Mouse (Mus musculus) midbrain, embryonic 16.5 days (tissue): ENCODE results near the gene Rbms1. TPM values are rescaled to one million over a fixed set of nuclear protein-coding genes. Genes with fewer than 3 reads are reported as not detected.

Experiments
- ATAC-seq: fragments of 200-750 bp; cut with Nextera tagmentation; 2 replicates; pipeline ENCODE4 v1.8.0; 2017; ENCODE audit warnings: moderate TSS enrichment
- H3K27ac ChIP-seq: fragments of 300-500 bp; sonication (generic); 2 replicates; pipeline ENCODE4 v1.5.1; 2014; ENCODE audit warnings: mild to moderate bottlenecking, low read length, mixed read lengths
- H3K27me3 ChIP-seq: fragments of 300-500 bp; sonication (generic); 2 replicates; pipeline ENCODE4 v1.6.1; 2014; ENCODE audit warnings: low read depth, low read length, mixed read lengths; ENCODE audit not compliant: control insufficient read depth, insufficient read depth
- H3K36me3 ChIP-seq: fragments of 300-500 bp; sonication (generic); 2 replicates; pipeline ENCODE4 v1.6.1; 2014; ENCODE audit warnings: mild to moderate bottlenecking, low read length, moderate library complexity, mixed read lengths; ENCODE audit not compliant: control insufficient read depth, insufficient read depth
- H3K4me1 ChIP-seq: fragments of 300-500 bp; sonication (generic); 2 replicates; pipeline ENCODE4 v1.6.1; 2014; ENCODE audit warnings: mild to moderate bottlenecking, low read length, mixed read lengths; ENCODE audit not compliant: control insufficient read depth, insufficient read depth
- H3K4me2 ChIP-seq: fragments of 300-500 bp; sonication (generic); 2 replicates; pipeline ENCODE4 v1.6.1; 2014; ENCODE audit warnings: mild to moderate bottlenecking, low read length, mixed read lengths
- H3K4me3 ChIP-seq: fragments of 300-500 bp; sonication (generic); 2 replicates; pipeline ENCODE4 v1.5.1; 2014; ENCODE audit warnings: low read depth, mild to moderate bottlenecking, low read length, moderate library complexity, mixed read lengths
- H3K9ac ChIP-seq: fragments of 300-500 bp; sonication (generic); 2 replicates; pipeline ENCODE4 v1.6.1; 2014; ENCODE audit warnings: low read depth, low read length, mixed read lengths
- H3K9me3 ChIP-seq: fragments of 300-500 bp; sonication (generic); replicated peaks from 2 replicates; pipeline ENCODE4 v1.6.1; 2014; ENCODE audit warnings: mild to moderate bottlenecking, low read length, mixed read lengths; ENCODE audit not compliant: control insufficient read depth, poor library complexity, severe bottlenecking
- WGBS: fragments of 180-500 bp; shearing (Covaris S2); extraction: QIAGEN DNeasy Blood & Tissue Kit; methylation state at CpG from one replicate; pipeline ENCODE4 v1.1.7; 2014; 5-methylcytosine and 5-hydroxymethylcytosine counted together
- polyA plus RNA-seq: library from polyadenylated mRNA; unstranded; fragments of >200 nt; fragmentation: Nextera tagmentation; extraction: Ambion mirVana; gene quantifications from 2 replicates; pipeline ENCODE4 v1.2.1, GENCODE M21; 2015

Rbms1 gene
- polyA plus RNA-seq, 1 experiment from 2014 or later = 43.7 TPM

DNA sequence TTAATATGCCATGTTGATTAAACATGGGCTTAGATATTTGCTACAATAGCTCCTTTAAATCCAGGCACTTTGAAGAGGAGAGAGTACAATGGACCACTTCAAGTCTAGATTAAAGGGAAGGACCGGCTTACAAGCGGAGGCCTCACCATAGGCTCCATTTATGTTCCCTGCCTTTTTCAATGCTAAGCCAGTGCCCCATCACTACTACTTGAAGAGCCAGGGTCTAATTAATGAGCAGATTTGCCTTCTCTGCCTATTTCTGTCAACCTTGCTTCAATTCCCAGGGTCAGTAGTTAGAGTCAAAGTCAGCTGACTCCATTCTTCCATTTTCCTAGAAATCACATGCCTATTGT is 166.4 kb downstream of the Rbms1 start:
- Histone ChIP-seq H3K27ac (no peak overlapping the region; the same call in 1 of the 2 replicates), H3K4me1 (peaks cover 29% of the 10 kb centered on the region), H3K36me3 (no peaks in the 10 kb centered on the region), H3K27me3 (peaks cover 21% of the 10 kb centered on the region), H3K4me3 (no peak overlapping the region), H3K9ac (no peak overlapping the region), H3K9me3 (no peaks in the 10 kb centered on the region), H3K4me2 (peak overlapping the region; percentile 19; the same call in 1 of the 2 replicates)
- 16% methylated on average over 2 of the region's 2 CpGs for WGBS
- ATAC-seq = peak; percentile 72

DNA sequence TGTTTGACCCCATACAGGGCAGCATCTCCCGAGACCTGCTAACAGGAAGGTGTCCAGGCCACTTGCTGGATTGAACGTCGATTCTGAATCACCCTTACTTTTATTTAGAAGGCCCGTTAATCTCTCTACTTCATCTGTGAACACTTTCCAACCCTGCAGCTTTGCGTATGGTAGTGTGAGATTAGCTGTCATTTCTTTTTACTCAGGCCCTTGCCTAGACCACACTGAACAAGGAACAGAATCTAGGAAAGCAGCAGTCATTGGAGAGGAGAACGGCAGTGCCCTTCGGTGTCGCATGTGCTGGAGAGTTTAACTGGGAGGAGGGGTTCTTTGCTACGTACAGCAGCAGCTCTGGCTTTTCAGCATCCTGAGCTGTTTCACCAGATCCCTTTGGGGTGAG is 167.1 kb downstream of the Rbms1 start:
- H3K9ac ChIP-seq = no peak overlapping the region
- H3K27me3 ChIP-seq = peaks cover 26% of the 10 kb centered on the region
- 49% methylated on average over 9 of the region's 9 CpGs for WGBS
- H3K27ac ChIP-seq = no peak overlapping the region
- H3K9me3 ChIP-seq = no peaks in the 10 kb centered on the region
- no peak overlapping the region for H3K4me3 ChIP-seq
- H3K4me2 ChIP-seq = no peak overlapping the region
- H3K4me1 ChIP-seq = peaks cover 22% of the 10 kb centered on the region
- ATAC-seq = peak; percentile 19; the same call in 1 of the 2 replicates
- H3K36me3 ChIP-seq = no peaks in the 10 kb centered on the region

DNA sequence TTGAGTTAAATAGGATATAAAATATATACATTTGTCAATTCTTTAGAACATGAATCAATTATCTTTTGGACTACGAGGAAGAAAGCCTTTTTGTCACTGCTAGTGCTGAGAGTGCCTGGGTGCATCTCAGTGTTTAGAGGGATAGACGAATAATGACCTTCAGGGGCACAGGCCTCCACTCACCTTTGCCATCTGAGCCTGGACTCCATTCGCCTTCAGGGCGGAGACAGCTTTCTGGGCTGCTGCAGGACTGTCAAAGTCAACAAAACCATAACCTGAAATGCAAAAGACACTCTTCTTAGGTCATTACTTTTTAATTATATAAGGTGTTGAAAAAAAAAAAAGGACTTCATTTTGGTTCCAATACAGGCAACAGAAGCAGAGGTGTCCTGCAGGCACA is 170.5 kb downstream of the Rbms1 start:
- no peak overlapping the region for H3K27ac ChIP-seq
- H3K9ac ChIP-seq = no peak overlapping the region
- WGBS = 67% methylated on average over 4 of the region's 4 CpGs
- H3K36me3 ChIP-seq = no peaks in the 10 kb centered on the region
- H3K27me3 ChIP-seq = peaks cover 20% of the 10 kb centered on the region
- no peaks in the 10 kb centered on the region for H3K9me3 ChIP-seq
- no peak overlapping the region for H3K4me2 ChIP-seq
- no peak for ATAC-seq
- no peak overlapping the region for H3K4me3 ChIP-seq
- peaks cover 20% of the 10 kb centered on the region for H3K4me1 ChIP-seq

GRCm38 (mm10) chr2:60789126-60789525 is 173.9 kb downstream of the Rbms1 start:
- Histone ChIP-seq H3K9ac (no peak overlapping the region), H3K4me1 (no peaks in the 10 kb centered on the region), H3K36me3 (no peaks in the 10 kb centered on the region), H3K4me3 (no peak overlapping the region), H3K27me3 (peaks cover 19% of the 10 kb centered on the region), H3K9me3 (no peaks in the 10 kb centered on the region; the same call in 1 of the 2 replicates), H3K4me2 (no peak overlapping the region), H3K27ac (no peak overlapping the region)
- no peak for ATAC-seq
- WGBS = 52% methylated on average over 3 of the region's 3 CpGs

DNA sequence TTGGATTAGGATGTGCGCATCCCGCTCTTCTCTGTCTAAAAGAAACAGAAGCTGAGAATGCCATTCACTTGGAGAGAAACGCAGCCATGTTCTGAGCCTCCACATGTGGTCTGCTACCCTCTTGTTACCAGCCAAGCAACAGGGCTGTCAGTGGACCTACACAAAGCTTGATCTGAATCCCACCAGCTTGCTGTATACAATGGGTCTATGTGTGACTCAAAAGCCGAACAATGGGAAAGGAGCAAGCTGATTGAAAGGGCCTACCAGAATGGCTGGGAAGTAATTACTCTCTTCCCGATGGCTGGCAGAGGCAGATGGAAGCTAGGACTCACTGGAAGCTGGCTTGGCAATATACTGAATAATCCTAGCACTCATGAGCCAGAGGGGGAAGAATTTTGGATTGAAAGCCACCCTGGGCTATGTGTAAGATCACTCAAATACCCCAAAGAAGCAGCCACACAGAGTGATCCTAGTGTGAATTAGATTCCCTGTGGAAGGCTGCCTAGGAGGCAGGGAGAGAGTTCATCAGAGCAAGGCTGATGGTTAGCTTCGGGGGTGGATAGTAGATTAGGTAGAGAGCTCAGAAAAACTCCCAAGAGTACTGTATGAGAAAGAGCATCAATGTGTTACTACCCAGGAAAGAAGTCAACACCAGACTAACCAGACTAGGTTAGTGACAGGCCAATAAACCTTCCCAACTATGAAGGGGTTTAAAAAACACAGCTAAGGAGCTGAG is 174.7 kb downstream of the Rbms1 start:
- no peaks in the 10 kb centered on the region for H3K4me1 ChIP-seq
- WGBS = 14% methylated on average over 6 of the region's 6 CpGs
- no peak overlapping the region for H3K4me2 ChIP-seq
- H3K27ac ChIP-seq = no peak overlapping the region
- no peaks in the 10 kb centered on the region; the same call in 1 of the 2 replicates for H3K9me3 ChIP-seq
- H3K4me3 ChIP-seq = no peak overlapping the region
- no peaks in the 10 kb centered on the region for H3K36me3 ChIP-seq
- ATAC-seq = peak; percentile 85
- no peak overlapping the region for H3K9ac ChIP-seq
- peaks cover 12% of the 10 kb centered on the region for H3K27me3 ChIP-seq

GRCm38 (mm10) chr2:60787088-60787487 is 175.9 kb downstream of the Rbms1 start:
- ATAC-seq = no peak
- Histone ChIP-seq H3K27me3 (peaks cover 8% of the 10 kb centered on the region), H3K36me3 (no peaks in the 10 kb centered on the region), H3K27ac (no peak overlapping the region), H3K9me3 (no peaks in the 10 kb centered on the region; the same call in 1 of the 2 replicates), H3K4me3 (no peak overlapping the region), H3K4me2 (no peak overlapping the region), H3K4me1 (no peaks in the 10 kb centered on the region), H3K9ac (no peak overlapping the region)
- 92% methylated on average over 5 of the region's 5 CpGs for WGBS

- Histone ChIP-seq H3K27ac (no peak overlapping the region), H3K4me2 (no peak overlapping the region), H3K9ac (no peak overlapping the region), H3K9me3 (no peaks in the 10 kb centered on the region; the same call in 1 of the 2 replicates), H3K36me3 (no peaks in the 10 kb centered on the region), H3K4me3 (no peak overlapping the region), H3K27me3 (peaks cover 9% of the 10 kb centered on the region), H3K4me1 (no peaks in the 10 kb centered on the region)
- WGBS = 65% methylated on average over 10 of the region's 10 CpGs
- no peak for ATAC-seq
Measured at GRCm38 (mm10) chr2:60786289-60786688, 176.7 kb downstream of the Rbms1 start.

GRCm38 (mm10) chr2:60774501-60774900 is 188.5 kb downstream of the Rbms1 start:
- no peak for ATAC-seq
- H3K36me3 ChIP-seq = peaks cover 6% of the 10 kb centered on the region
- WGBS = 35% methylated on average over 3 of the region's 3 CpGs
- H3K4me2 ChIP-seq = no peak overlapping the region
- no peaks in the 10 kb centered on the region for H3K27me3 ChIP-seq
- no peak overlapping the region for H3K4me3 ChIP-seq
- H3K9ac ChIP-seq = no peak overlapping the region
- H3K9me3 ChIP-seq = no peaks in the 10 kb centered on the region
- no peak overlapping the region for H3K27ac ChIP-seq
- H3K4me1 ChIP-seq = no peaks in the 10 kb centered on the region

DNA sequence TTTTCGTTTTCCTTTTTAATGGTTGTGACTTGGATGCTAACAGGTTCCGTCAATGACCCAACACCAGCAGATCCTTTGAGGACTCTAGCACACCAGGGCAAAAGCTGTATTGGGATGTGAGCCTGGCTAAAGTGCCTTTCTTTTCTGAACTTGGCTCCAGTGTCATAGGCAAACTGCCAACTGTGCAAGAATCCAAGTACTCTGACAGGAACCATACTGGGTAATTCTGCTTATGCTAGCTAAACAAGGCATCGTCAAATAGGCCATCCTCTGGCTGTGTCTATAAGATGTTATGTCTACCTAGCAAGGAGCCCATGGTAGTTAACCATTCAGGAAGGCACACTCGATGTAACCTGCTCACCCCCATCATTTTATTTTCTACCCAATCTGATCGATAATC is 189.4 kb downstream of the Rbms1 start:
- Histone ChIP-seq H3K27ac (no peak overlapping the region), H3K4me1 (no peaks in the 10 kb centered on the region), H3K36me3 (peaks cover 6% of the 10 kb centered on the region), H3K4me2 (no peak overlapping the region), H3K4me3 (no peak overlapping the region), H3K9ac (no peak overlapping the region), H3K9me3 (no peaks in the 10 kb centered on the region), H3K27me3 (no peaks in the 10 kb centered on the region)
- WGBS = 80% methylated on average over 5 of the region's 5 CpGs
- no peak for ATAC-seq
